19 mouse cellular contexts compared by ENCODE assay signal in genomic region chr17:16089619-16090280, GRCm38 (mm10).
DNase-seq lines count a peak whose midpoint lies in the region; ATAC-seq and TF ChIP-seq lines count a peak whose summit lies in the region.
"Had no signal": no experiment of that assay in that cellular context is flagged by ENCODE, and none has a peak within 500 bp of the region (broad histone marks: within the 10 kb centered on the region; RNA-seq: fewer than 3 reads in every experiment).

No protein-coding gene starts in this region.

- peaks cover 8% of the 10 kb centered on the region; the same call in 1 of the 2 replicates for H3K4me1 ChIP-seq in hindbrain, embryonic 10.5 days (replicated peaks)
- no peaks in the 10 kb centered on the region for H3K4me1 ChIP-seq in hindbrain, postnatal 0 days (ENCODE audit: insufficient read depth, low read length)
- peaks cover 3% of the 10 kb centered on the region; the same call in 1 of the 2 replicates for H3K4me1 ChIP-seq in forebrain, embryonic 12.5 days
- no peaks in the 10 kb centered on the region; the same call in 1 of the 2 replicates for H3K4me1 ChIP-seq in hindbrain, embryonic 13.5 days (replicated peaks)
- peaks cover 7% of the 10 kb centered on the region; the same call in 1 of the 2 replicates for H3K4me1 ChIP-seq in midbrain, embryonic 15.5 days
- H3K4me1 ChIP-seq: liver, embryonic 15.5 days had no signal

- 76% methylated on average over 8 of the region's 8 CpGs for WGBS in hindbrain, embryonic 10.5 days
- 57% methylated on average over 8 of the region's 8 CpGs for WGBS in hindbrain, postnatal 0 days
- 53% methylated on average over 8 of the region's 8 CpGs for WGBS in forebrain, embryonic 12.5 days
- 51% methylated on average over 8 of the region's 8 CpGs for WGBS in hindbrain, embryonic 13.5 days
- 49% methylated on average over 8 of the region's 8 CpGs for WGBS in midbrain, embryonic 15.5 days

- H3K4me2 ChIP-seq in hindbrain, postnatal 0 days (ENCODE audit: low read depth, low read length): no peak overlapping the region
- no peak overlapping the region for H3K4me2 ChIP-seq in forebrain, embryonic 12.5 days
- H3K4me2 ChIP-seq in hindbrain, embryonic 13.5 days: peak overlapping the region; percentile 18
- 0 out of 2 replicates have a peak overlapping the region, but pooled peaks have one; percentile 28 for H3K4me2 ChIP-seq in midbrain, embryonic 15.5 days
- H3K4me2 ChIP-seq: liver, embryonic 15.5 days had no signal

- no peak overlapping the region for H3K9ac ChIP-seq in hindbrain, postnatal 0 days (replicated peaks; ENCODE audit: low read length)
- H3K9ac ChIP-seq in forebrain, embryonic 12.5 days: no peak overlapping the region
- no peak overlapping the region for H3K9ac ChIP-seq in hindbrain, embryonic 13.5 days
- no peak overlapping the region for H3K9ac ChIP-seq in midbrain, embryonic 15.5 days
- H3K9ac ChIP-seq: liver, embryonic 15.5 days had no signal

- no peak overlapping the region for H3K4me3 ChIP-seq in hindbrain, embryonic 10.5 days
- H3K4me3 ChIP-seq in hindbrain, postnatal 0 days (ENCODE audit: low read length): no peak overlapping the region
- no peak overlapping the region for H3K4me3 ChIP-seq in forebrain, embryonic 12.5 days (replicated peaks)
- H3K4me3 ChIP-seq in hindbrain, embryonic 13.5 days: no peak overlapping the region
- no peak overlapping the region for H3K4me3 ChIP-seq in midbrain, embryonic 15.5 days
- H3K4me3 ChIP-seq: heart, adult 2 months; liver, embryonic 15.5 days had no signal

- H3K27me3 ChIP-seq in hindbrain, embryonic 10.5 days (ENCODE audit: insufficient read depth, poor library complexity, severe bottlenecking): no peaks in the 10 kb centered on the region
- no peaks in the 10 kb centered on the region for H3K27me3 ChIP-seq in hindbrain, postnatal 0 days (ENCODE audit: insufficient read depth, low read length)
- no peaks in the 10 kb centered on the region for H3K27me3 ChIP-seq in forebrain, embryonic 12.5 days
- no peaks in the 10 kb centered on the region for H3K27me3 ChIP-seq in hindbrain, embryonic 13.5 days
- H3K27me3 ChIP-seq in midbrain, embryonic 15.5 days (replicated peaks): no peaks in the 10 kb centered on the region
- H3K27me3 ChIP-seq: liver, embryonic 15.5 days had no signal

- H3K36me3 ChIP-seq in hindbrain, embryonic 10.5 days: no peaks in the 10 kb centered on the region
- no peaks in the 10 kb centered on the region for H3K36me3 ChIP-seq in hindbrain, postnatal 0 days (ENCODE audit: insufficient read depth, low read length)
- no peaks in the 10 kb centered on the region for H3K36me3 ChIP-seq in forebrain, embryonic 12.5 days (replicated peaks)
- H3K36me3 ChIP-seq in hindbrain, embryonic 13.5 days: no peaks in the 10 kb centered on the region
- H3K36me3 ChIP-seq in midbrain, embryonic 15.5 days (replicated peaks): no peaks in the 10 kb centered on the region
- H3K36me3 ChIP-seq: liver, embryonic 15.5 days had no signal

- no peak for ATAC-seq in hindbrain, postnatal 0 days
- peak; percentile 68; the same call in 1 of the 2 replicates for ATAC-seq in forebrain, embryonic 12.5 days (ENCODE audit: low FRiP score)
- ATAC-seq in hindbrain, embryonic 13.5 days (ENCODE audit: low FRiP score): peak; percentile 62; the same call in 1 of the 2 replicates
- ATAC-seq in midbrain, embryonic 15.5 days (replicated peaks): peak; percentile 75
- ATAC-seq: activated CD4-positive, CD25-positive, alpha-beta regulatory T cell, adult 4 months; lung, postnatal 0 days; Patski had no signal

- peak overlapping the region; percentile 78 for H3K27ac ChIP-seq in hindbrain, embryonic 10.5 days
- H3K27ac ChIP-seq in hindbrain, postnatal 0 days: no peak overlapping the region
- peak overlapping the region; percentile 68 for H3K27ac ChIP-seq in forebrain, embryonic 12.5 days
- H3K27ac ChIP-seq in hindbrain, embryonic 13.5 days: peak overlapping the region; percentile 68
- H3K27ac ChIP-seq in midbrain, embryonic 15.5 days: peak overlapping the region; percentile 75
- H3K27ac ChIP-seq: heart, adult 2 months; liver, embryonic 15.5 days had no signal

- no peak for DNase-seq in hindbrain, embryonic 10.5 days (ENCODE audit: low spot score)
- no peak for DNase-seq in hindbrain, postnatal 0 days (ENCODE audit: low spot score)
- DNase-seq in B cell, adult 2 months: no peak
- DNase-seq in heart, adult 9 months (ENCODE audit: low spot score in 2 of 2): no peak
- no peak for DNase-seq in layer of hippocampus, postnatal 14 days (ENCODE audit: low spot score in 2 of 2)
- DNase-seq: cerebellum, adult 9-10 months; gastrocnemius, postnatal 14 days; heart, adult 2 months; kidney, adult 8-10 months; kidney, postnatal 36 days; right cerebral cortex, postnatal 25 days; thymus, postnatal 25 days had no signal

- no peak for TF ChIP-seq CTCF in hindbrain, postnatal 0 days (IDR thresholded peaks at IDR 0.05; ENCODE audit: low read depth)

- no peaks in the 10 kb centered on the region for H3K9me3 ChIP-seq in hindbrain, embryonic 10.5 days
- no peaks in the 10 kb centered on the region for H3K9me3 ChIP-seq in hindbrain, postnatal 0 days (ENCODE audit: low read length)
- H3K9me3 ChIP-seq in forebrain, embryonic 12.5 days: no peaks in the 10 kb centered on the region
- no peaks in the 10 kb centered on the region for H3K9me3 ChIP-seq in hindbrain, embryonic 13.5 days
- no peaks in the 10 kb centered on the region for H3K9me3 ChIP-seq in midbrain, embryonic 15.5 days
- H3K9me3 ChIP-seq: liver, embryonic 15.5 days had no signal

Comparison
In these comparisons a context has a peak if more than half of its experiments do, and no peak if none do; other contexts are left out.
1. H3K4me2 ChIP-seq: peak in hindbrain, embryonic 13.5 days (single experiment) and midbrain, embryonic 15.5 days (single experiment); none in hindbrain, postnatal 0 days (single experiment) and forebrain, embryonic 12.5 days (single experiment).